Mouse (Mus musculus) liver, adult 2 months (tissue): Measurements from ENCODE around the gene Tox3. TPM values are rescaled to one million over a fixed set of nuclear protein-coding genes. Genes with fewer than 3 reads are reported as not detected.

Experiments
- DNase-seq: peaks from one replicate; pipeline ENCODE4 v3.0.0-alpha.2; 2011; ENCODE audit warnings: low read depth, low spot score; ENCODE audit errors: extremely low read depth
- H3K27ac ChIP-seq: fragments of 200-500 bp; replicated peaks from 2 replicates; pipeline ENCODE4 v1.5.1; 2012; ENCODE audit warnings: low read depth, mild to moderate bottlenecking, control low read depth, inconsistent platforms, low read length; ENCODE audit not compliant: insufficient read depth
- H3K27me3 ChIP-seq: fragments of 200-500 bp; 2 replicates; pipeline ENCODE4 v1.6.1; 2012; ENCODE audit warnings: mild to moderate bottlenecking, moderate library complexity, low read length, inconsistent platforms; ENCODE audit not compliant: control insufficient read depth, insufficient read depth
- H3K36me3 ChIP-seq: fragments of 200-500 bp; 2 replicates; pipeline ENCODE4 v1.6.1; 2012; ENCODE audit warnings: low read length, inconsistent platforms; ENCODE audit not compliant: control insufficient read depth, insufficient read depth
- H3K4me1 ChIP-seq: fragments of 200-500 bp; 2 replicates; pipeline ENCODE4 v1.6.1; 2011; ENCODE audit warnings: low read length; ENCODE audit not compliant: control insufficient read depth, insufficient read depth
- H3K4me3 ChIP-seq: fragments of 200-500 bp; 2 replicates; pipeline ENCODE4 v1.5.1; 2011; ENCODE audit warnings: low read depth, mild to moderate bottlenecking, control low read depth, low read length, moderate library complexity; ENCODE audit not compliant: insufficient read depth
- H3K79me2 ChIP-seq: fragments of 200-500 bp; 2 replicates; pipeline ENCODE4 v1.6.1; 2012; ENCODE audit warnings: inconsistent platforms, mild to moderate bottlenecking, low read length, moderate library complexity; ENCODE audit not compliant: control insufficient read depth, insufficient read depth
- H3K9ac ChIP-seq: fragments of 200-500 bp; 2 replicates; pipeline ENCODE4 v1.6.1; 2012; ENCODE audit warnings: low read depth, mild to moderate bottlenecking, control low read depth, inconsistent platforms, low read length
- CTCF ChIP-seq: fragments of 200-500 bp; IDR thresholded peaks from 2 replicates; pipeline ENCODE4 v1.5.1; 2011; ENCODE audit warnings: low read depth, low read length, control low read depth
- POLR2A ChIP-seq: fragments of 200-500 bp; IDR thresholded peaks from 2 replicates; pipeline ENCODE4 v1.6.1; 2011; ENCODE audit warnings: low read length, control low read depth; ENCODE audit not compliant: insufficient read depth; ENCODE audit errors: extremely low read depth
- WGBS: fragments of 180-500 bp; shearing (Covaris S2); methylation state at CpG from one replicate; pipeline ENCODE4 v1.1.7; 2018; 5-methylcytosine and 5-hydroxymethylcytosine counted together
- polyA plus RNA-seq: library from polyadenylated mRNA; depleted of rRNA; stranded (reverse); fragments of >200 nt; gene quantifications from 2 replicates; pipeline ENCODE4 v1.2.3, GENCODE M21; 2012
- total RNA-seq: library from RNA; depleted of rRNA; stranded (reverse); fragments of >200 nt; gene quantifications from 2 replicates; pipeline ENCODE4 v1.2.3, GENCODE M21; 2014

The Tox3 gene
- total and polyA plus RNA-seq, 2 experiments: 0.07 TPM; not detected in 1

GRCm38 (mm10) chr8:90266239-90266638, 81.9 kb downstream of the Tox3 start:
- H3K27ac ChIP-seq: no peak overlapping the region
- 87% methylated on average over 8 of the region's 8 CpGs for WGBS
- no peak for TF ChIP-seq POLR2A
- TF ChIP-seq CTCF: no peak

GRCm38 (mm10) chr8:90254158-90254867, 93.8 kb downstream of the Tox3 start:
- H3K4me1 ChIP-seq: no peaks in the 10 kb centered on the region
- 83% methylated on average over 11 of the region's 11 CpGs for WGBS

More at GRCm38 (mm10) chr8:90266239-90266638, 81.9 kb downstream of the Tox3 start:
- no peaks in the 10 kb centered on the region for H3K79me2 ChIP-seq
- no peaks in the 10 kb centered on the region for H3K36me3 ChIP-seq
- no peaks in the 10 kb centered on the region for H3K4me1 ChIP-seq
- no peak overlapping the region for H3K4me3 ChIP-seq
- no peaks in the 10 kb centered on the region for H3K27me3 ChIP-seq
- H3K9ac ChIP-seq: no peak overlapping the region
- no peak for DNase-seq

GRCm38 (mm10) chr8:90246357-90246756, 101.8 kb downstream of the Tox3 start:
- H3K27ac ChIP-seq: no peak overlapping the region
- no peaks in the 10 kb centered on the region for H3K4me1 ChIP-seq
- TF ChIP-seq CTCF (no peak), POLR2A (no peak)
- no peaks in the 10 kb centered on the region for H3K27me3 ChIP-seq
- no peaks in the 10 kb centered on the region for H3K36me3 ChIP-seq
- DNase-seq: no peak
- H3K4me3 ChIP-seq: no peak overlapping the region
- H3K79me2 ChIP-seq: no peaks in the 10 kb centered on the region
- no peak overlapping the region for H3K9ac ChIP-seq
- 91% methylated on average over 8 of the region's 8 CpGs for WGBS

More at GRCm38 (mm10) chr8:90254158-90254867, 93.8 kb downstream of the Tox3 start:
- Histone ChIP-seq H3K27me3 (no peaks in the 10 kb centered on the region), H3K36me3 (no peaks in the 10 kb centered on the region), H3K9ac (no peak overlapping the region), H3K4me3 (no peak overlapping the region), H3K79me2 (no peaks in the 10 kb centered on the region), H3K27ac (no peak overlapping the region)
- no peak for TF ChIP-seq POLR2A
- TF ChIP-seq CTCF: no peak
- no peak for DNase-seq

- Histone ChIP-seq H3K27ac (no peak overlapping the region), H3K4me3 (no peak overlapping the region), H3K4me1 (no peaks in the 10 kb centered on the region), H3K36me3 (no peaks in the 10 kb centered on the region), H3K79me2 (no peaks in the 10 kb centered on the region), H3K27me3 (no peaks in the 10 kb centered on the region), H3K9ac (no peak overlapping the region)
- DNase-seq: no peak
- no peak for TF ChIP-seq POLR2A
- TF ChIP-seq CTCF: no peak
- 90% methylated on average over 3 of the region's 3 CpGs for WGBS
Observed at GRCm38 (mm10) chr8:90245828-90246227, 102.3 kb downstream of the Tox3 start.

- TF ChIP-seq POLR2A: no peak
- no peak for TF ChIP-seq CTCF
- Histone ChIP-seq H3K4me3 (no peak overlapping the region), H3K27me3 (no peaks in the 10 kb centered on the region), H3K27ac (no peak overlapping the region), H3K4me1 (no peaks in the 10 kb centered on the region), H3K79me2 (no peaks in the 10 kb centered on the region), H3K9ac (no peak overlapping the region), H3K36me3 (no peaks in the 10 kb centered on the region)
- no peak for DNase-seq
- WGBS: 89% methylated on average over 5 of the region's 5 CpGs
Observed at GRCm38 (mm10) chr8:90245187-90245586, 103.0 kb downstream of the Tox3 start.

GRCm38 (mm10) chr8:90244458-90245145, 103.5 kb downstream of the Tox3 start:
- no peaks in the 10 kb centered on the region for H3K4me1 ChIP-seq
- H3K4me3 ChIP-seq: no peak overlapping the region
- H3K27ac ChIP-seq: no peak overlapping the region
- H3K9ac ChIP-seq: no peak overlapping the region
- no peaks in the 10 kb centered on the region for H3K36me3 ChIP-seq
- WGBS: 84% methylated on average over 10 of the region's 10 CpGs
- no peaks in the 10 kb centered on the region for H3K79me2 ChIP-seq
- no peaks in the 10 kb centered on the region for H3K27me3 ChIP-seq
- no peak for DNase-seq
- TF ChIP-seq POLR2A: no peak
- TF ChIP-seq CTCF: no peak
